Mouse (Mus musculus) kidney, postnatal 25 days (tissue): ENCODE measurements around the gene Angptl2.
A peak's percentile ranks its signal among the peaks of the same experiment; 100 is the strongest.

ENCODE experiments used
- DNase-seq, 2 experiments: peaks; one replicate each; pipeline ENCODE4 v3.0.0; 2021; ENCODE audit warnings: mixed read lengths in 2 of 2

Angptl2 gene

DNA sequence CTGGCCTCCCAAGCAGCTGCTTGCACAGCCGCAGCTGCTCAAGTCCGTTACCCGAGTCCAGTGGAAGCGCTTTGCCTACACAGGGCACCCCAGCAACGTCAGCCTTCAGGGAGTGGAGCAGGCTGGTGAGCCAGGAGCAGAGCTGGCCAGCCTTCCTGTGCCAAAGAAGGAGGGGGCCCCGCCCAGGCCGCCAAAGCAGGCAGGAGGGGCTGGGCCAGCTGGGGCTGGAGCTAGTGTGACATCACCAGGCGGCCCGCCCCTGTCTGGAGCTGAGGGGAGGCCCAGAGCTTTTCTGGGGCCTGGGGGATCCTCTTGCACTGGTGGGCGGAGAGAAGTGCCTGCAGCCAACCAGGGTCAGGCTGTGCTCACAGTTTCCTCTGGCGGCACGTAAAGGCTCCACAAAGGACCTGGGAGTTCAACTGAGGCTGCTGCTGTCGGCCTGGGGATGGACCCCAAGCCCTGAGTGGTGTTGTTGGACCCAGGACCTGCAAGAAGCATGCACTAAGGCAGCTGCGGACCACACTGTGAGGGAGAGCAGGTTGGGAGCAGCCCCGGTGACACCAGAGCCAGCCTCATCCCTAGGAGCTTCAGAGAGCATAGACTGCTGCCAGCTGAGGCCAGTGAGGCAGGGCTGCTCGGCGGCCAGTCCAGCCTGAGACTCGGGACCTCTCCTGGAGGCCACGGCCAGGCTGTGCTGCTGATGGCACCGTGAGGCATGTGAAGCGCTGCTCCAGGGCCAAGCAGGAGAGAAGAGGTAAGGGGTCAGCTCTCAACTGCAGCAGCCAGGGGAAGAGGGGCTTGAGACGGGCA is at the start of gene Angptl2:
Gene Angptl2, plus strand, starts transcription at position 370 of the 810 bp plus-strand sequence.
- DNase-seq = peak; percentile 89 to 95

DNA sequence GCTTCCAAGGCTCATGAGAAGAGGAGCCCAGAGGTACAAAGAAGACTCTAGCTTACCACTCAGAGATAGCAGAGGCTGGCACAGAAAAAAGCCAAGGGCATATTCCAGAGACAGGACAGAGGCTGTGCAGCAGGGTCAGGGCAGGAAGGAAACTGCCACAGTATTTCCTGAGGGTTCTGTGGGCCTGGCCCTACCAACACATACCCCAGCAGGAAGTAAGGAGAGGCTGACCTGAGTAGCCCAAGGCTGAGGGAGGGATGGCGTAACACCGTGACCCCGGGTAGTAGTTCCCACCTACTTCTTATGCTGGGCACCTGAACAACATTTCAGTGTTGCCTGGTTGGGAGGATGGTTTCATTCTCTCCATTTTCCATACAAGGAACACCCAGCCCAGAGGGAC is 48.8 kb upstream of the Angptl2 start:
- no peak for DNase-seq

DNA sequence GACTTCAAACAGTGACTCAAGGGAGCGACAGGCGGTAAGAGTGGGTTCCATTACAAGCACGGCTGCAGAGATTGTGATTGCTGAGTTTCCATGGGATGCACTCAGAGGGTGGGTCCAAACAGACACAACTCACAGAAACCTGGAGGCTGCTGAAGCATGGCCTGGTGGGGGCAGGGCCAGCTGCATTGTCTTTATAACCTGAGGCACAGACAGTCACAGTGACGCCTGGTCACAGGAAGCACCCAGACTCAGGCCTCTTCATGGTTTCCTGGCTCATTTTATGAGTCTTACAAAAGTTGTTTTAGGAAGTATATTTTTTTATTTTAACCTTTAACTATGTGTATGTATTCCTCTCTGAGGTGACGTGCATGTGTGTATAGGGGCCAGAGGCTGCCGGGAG is 46.4 kb upstream of the Angptl2 start:
- no peak for DNase-seq

DNA sequence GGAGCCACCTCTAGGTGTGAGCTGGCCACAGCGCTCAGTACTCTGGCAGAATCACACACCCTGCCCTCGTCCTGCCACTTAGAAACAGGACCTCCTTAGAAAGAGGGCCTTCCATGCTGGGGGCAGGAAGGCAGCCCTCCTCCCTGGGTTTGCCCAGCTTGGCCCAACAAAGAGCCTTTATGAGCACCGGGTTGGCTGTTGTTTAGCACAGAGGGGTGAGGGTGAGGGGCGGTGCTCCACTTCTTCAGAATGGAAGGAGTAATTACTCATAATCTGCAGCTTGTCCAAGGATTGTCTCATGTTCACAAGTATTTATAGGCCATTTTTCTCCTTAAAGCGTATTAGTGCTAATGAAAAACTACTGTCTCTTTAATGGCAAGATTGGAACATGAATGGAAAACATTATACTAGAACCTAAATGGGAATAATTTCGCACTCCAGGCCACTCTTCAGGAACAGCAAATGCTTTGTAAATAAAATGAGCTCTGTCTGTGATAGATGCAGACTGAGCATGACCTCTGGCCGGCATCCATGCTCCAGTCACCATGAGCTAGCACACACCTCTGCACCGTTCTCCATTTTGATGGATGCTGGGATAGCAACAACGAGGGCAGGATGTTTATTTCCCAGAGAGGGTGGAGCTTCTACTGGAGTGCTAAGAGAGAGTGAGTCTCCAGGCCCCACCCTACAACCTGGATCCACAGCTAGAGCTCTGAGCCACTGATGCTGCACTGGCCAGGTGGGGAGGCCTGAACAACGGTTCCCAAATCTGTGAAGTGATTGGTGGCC is 44.9 kb upstream of the Angptl2 start:
- DNase-seq = no peak

DNA sequence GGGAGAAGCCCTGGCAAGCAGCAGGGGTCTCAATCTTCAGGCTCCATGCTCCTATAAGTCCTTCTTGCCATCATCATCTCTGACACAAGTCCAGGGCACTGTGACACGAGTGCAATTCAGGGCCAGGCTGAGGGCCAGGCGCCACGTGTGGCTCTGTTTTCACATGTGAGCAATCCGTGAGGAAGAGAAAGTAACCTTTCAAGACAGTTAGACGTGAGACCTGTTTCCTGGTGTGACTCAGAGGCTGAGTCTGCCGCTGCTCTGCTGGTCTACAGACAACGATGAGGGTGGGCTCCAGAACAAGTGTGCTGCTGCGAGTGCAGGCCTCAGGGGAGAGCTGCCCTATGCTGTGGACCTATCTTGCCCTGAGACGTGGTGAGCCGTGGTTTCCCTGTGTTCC is 42.7 kb upstream of the Angptl2 start:
- DNase-seq = no peak

DNA sequence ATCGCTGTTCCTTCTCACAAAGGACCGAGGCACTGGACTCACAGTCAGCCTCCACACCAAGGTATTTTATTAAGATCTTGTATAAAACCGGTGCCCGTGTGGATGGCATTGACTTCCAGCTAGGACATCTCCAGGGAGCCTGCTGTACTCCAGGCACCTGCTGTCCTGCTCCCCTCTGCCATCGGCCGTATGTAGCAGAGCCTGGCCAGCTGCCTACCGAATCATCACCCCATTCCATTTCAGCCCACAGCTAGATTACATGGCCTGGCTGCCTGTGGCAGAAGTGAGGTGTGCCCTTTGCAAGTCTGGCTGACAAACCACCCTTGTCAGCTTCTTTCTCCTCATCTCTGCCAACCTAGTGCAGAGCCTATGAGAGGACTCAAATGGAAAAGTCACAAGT is 42.2 kb upstream of the Angptl2 start:
- no peak for DNase-seq

DNA sequence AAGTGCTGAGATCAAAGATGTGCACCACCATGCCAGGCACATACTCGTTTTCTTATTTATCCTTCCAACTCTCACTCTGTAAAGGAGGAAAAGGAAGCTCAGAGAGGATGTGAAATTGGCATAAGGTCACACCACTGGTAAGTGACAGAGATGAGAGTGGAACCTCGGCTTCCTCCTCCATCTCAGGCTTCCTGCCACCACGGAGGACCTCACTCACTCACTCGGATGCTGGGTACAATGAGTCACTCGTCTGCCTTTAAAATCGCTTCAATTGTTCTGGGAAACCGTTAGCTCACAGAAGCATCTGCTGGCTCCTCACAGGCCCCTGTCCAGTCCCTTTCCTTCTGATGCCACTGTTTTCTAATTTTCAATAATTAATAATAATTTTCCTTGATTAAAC is 39.4 kb upstream of the Angptl2 start:
- DNase-seq = no peak

DNA sequence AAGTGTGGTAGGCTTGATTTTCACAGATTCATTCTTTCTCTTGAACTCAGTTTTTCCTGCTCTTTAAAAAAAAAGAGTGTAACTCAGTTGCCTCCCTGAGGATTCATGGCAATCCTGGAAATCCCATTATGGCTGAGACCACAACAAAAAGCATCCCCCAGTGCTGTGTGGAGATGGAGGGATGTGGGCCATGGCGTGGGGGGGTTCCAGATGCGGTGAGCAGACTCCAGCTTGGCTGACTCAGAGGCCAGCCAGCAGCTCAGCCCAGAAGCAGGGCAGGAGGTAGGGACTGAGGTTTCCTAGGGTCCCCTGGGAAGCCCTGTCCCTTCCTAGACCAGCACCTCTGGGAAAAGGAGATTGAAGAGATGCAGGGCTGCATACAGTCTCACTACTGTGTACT is 38.9 kb upstream of the Angptl2 start:
- no peak for DNase-seq

DNA sequence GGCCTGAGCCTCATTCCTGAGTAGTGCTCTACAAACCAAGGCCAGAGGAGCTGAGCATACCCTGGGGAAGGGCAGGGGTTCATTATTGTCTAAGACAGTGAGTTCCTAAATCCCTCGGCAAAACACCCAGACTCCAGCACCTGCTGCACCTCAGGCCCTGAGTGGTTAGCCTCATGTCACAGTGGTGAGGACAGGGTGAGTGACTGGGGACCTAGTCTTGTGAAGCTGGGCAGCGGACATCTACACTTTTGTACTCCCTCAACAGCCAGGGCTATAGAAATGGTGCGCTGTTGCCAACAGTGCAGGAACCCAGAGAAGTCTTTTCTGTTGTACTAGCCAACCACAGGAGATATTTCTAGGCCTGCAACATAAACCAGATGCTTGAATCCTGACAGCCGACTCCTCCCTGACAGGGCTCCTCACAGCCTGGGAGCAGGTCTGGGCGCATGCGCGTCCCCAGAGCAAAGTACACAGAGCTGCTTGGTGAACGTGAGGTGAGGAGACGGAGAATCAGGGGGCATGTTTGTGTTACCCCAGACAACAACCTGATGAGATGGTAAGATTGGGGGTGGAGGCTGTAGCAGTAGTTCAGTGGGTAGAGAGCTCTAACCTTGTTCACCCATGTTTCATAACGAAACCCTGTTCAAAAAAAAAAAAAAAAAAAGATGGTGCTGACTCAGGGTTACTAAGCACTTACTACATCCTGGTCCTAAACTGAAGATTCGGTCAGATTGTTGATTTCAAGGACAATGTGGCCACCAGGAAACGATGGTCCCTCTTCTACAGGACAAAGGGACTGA is 38.2 kb upstream of the Angptl2 start:
- peak; percentile 69 to 89 for DNase-seq

DNA sequence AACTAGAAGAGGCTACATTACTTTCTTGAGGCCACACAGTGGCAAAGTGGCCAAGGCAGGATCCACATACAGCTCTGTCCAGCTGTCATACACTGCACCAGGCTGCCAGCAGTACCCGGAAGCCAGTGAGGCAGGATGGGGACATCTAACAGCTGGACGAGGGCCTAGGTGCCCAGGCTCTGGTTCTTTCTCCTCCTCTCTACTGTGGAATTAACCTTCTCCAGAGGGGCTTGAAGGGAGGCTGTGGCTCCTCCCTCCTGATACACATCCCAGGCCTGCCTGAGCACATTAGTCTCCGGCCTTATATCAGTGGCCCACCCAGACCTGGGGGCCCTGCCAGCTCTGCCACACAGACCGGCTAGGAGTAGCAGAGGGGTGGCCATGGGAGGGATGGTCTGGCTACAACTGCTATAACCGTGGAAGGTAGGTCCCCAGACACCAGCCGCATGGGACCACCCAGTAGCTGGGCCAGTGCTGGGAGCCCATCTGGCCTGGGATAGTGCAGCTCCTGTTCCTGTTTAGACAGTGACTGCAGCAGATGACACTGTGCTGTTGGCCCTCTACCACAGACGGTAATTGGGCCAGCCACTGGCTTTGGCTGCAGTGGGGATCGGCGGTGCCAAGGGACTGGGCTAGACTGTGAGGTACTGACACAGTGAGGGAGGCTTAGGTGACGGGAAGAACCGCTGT is 37.5 kb upstream of the Angptl2 start:
- no peak for DNase-seq

DNA sequence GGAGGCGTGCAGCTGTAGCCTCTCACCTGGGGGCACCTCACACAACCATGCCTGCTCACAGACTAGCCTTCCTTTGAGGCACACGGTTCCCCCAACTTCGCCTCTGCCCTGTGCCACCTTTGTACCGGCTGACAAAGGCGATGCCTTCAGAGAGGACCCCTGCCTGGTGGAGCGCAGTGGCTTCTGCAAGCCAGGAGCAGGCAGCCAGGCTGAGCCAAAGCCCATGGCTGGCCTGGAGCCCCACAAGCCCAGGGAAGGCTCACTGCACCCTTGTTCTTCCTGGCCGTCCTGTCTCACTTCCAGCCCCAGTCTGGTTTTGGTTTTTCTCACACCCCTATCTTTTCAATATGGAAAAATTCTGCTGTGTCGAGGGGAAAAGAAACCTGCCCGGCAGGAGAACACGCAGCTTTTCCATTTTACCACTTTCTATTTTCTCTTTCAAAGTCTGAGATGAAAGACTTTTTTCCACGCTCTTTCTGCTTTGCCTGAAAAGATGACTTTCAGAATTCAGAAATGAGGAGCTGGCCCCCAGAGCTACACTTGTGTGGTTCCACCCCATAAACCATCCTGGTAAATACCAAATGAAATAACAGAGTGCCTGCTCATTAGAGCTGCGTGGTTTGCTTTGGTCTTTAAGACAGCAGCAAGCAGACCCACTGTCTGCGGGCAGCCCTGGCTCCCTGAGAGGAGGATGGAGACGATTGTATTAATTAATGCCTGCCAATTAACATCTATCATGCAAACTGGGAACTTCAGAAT is 36.5 kb upstream of the Angptl2 start:
- DNase-seq = no peak

DNA sequence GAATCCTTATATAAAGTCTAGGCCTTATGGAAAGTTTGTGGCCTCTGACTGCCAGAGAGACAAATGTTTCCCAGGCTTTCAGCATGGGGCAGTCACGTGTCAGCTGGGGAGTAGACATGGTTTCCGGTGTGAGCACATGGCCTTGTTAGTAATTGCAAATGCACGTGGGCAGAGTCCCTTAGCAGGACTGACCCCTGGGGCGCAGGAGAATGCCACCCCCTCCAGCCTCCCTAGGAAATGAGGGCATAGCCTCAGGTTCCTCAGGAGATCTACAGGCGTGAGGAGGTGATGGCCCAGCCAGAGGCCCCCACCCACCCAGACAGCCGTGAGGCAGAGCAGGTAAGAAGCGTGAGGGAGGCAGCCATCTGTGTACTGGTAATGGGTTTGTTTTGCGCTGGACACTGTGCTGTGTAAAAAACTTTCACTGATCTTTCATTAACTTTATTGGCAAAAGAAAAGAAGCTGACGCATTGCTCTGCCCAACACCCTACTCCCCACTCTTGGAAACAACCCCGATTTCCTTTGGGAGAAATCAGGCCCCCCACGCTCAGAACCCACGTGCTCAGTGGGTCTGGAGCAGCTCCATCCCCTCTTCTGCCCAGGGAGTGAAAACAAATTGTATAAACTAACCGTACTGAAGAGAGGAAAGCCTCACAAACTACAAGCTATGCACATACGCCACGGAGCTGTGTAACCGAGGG is 35.8 kb upstream of the Angptl2 start:
- DNase-seq = peak; percentile 80 to 93

DNA sequence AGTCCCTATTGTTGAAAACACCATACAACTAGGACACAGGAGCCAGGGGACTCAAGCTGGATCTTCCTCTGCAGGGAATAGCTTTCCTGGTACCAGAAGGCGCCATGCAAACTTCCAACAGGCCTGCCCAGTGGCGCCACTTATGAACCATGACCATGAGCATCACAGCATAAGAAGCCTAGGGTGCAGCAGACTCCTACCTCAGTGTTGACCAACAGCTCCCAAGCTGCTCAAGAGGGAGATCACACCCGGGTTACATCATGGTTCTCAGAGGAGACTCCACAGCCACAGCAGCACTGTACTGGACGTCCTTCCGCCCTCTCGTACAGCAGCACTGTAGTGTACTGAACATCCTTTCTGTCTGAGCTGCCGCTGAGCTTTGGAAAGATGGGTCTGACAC is 32.5 kb upstream of the Angptl2 start:
- no peak for DNase-seq

DNA sequence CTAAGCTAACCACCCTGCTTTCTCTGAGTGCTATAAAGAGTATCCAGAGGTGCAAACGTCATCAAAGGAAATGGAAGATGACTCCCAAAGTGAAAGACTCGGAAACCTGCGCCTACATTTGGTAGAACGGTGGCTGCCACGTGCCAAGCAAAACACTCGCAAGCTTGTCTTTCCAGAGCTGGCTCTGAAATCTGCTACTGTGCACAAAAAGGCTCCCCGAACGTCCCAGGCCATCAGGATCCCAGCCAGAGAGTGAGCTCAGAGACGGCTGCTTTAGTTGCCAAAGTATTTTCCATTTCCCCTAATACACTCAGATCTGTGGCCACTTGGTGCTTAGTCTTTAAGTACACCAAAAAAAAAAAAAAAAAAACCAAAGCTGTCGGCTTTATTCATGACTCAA is 31.2 kb upstream of the Angptl2 start:
- peak in 1 of 2 experiments; percentile 61 for DNase-seq

DNA sequence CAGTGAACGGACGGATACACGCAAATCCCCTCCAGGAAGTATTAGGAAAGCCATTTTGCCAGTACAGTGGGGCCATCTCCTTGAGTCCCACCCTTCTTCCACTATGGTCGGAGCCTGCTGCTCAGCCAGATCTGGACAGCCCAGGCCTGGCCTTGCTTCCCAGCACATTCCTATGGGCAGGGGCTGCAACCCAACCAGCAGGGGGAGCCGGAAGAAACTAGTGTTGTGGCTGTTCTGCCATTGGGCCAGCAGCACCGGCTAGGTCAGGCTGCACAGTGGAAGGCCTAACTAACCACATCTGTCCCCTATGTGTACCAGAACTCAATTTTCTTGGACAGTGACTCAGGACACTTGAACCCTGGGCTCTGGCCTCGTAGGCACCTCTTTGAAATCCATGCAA is 30.6 kb upstream of the Angptl2 start:
- DNase-seq = peak; percentile 79 to 81

DNA sequence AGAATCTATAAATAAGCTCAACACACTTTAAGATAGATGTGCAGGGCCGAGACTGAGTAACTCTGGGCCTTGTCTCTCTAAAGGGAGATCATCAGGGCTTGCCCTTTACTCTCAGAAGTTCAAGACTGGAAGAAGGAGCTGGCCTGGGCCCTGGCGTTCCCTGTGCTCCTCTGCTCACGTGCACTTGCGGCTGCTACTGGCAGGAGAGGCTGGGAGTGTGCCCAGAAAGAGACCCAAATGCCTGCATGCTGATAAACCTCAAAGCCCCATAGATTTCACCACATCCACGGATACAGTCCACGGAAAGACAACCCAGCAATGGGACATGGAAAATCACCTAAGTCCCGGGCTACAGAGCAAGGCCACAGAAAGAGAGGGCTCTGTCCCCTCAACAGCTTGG is 29.4 kb upstream of the Angptl2 start:
- peak; percentile 34 to 70 for DNase-seq

DNA sequence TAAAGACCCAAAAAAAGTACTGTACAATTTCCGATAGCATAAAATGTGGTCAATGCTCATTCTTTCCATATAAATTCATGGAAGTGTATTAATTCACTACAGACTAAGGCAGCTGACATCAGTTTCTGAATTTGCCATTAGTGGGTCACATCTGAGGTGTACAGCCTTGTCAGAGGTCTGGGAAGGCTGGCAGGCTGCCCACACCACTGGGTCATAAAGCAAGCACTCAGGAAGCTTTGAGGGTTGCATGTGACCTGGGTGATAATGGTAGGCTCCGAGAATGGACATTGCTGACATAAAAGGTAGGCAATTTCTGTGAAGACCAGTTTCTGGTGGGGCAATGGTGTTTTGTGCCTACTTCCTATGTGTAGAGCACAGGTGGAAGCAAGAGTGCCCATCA is 28.0 kb upstream of the Angptl2 start:
- peak; percentile 70 to 80 for DNase-seq

DNA sequence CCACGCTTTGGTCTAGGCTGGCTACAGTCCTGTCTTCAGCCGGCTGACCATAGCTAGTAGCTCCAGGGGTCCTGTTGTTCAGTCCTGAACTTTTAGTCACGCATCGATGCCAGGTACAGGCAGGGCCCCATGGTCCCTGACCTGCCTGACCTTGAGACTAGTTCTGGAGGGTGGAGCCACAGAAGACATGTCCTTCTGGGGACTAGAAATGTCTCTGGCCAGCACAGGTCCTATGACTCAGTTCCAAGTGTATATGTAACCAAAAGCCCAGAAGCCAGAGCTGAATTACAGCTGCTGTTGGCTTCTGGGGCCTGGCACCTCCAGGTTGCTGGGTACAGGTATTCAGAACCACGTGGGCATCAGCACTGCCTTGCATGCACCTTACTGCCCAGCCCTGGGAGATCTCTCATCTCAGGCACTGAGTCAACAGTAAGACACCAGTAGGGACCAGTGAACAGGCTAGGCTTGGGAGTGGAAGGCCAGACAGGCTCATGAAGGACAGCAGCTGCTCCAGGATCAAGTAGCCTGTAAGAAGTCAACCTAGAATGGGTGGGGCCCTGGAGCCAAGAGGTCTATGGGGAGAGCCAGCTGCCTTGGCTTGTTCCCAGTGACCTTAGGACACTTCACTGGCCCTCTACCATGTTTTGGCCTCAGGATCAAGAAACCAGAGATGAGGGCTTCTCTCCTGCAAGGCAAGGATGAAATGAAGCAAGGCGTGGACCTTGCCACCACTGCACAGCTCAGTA is 26.8 kb upstream of the Angptl2 start:
- DNase-seq = peak; percentile 42 to 87

DNA sequence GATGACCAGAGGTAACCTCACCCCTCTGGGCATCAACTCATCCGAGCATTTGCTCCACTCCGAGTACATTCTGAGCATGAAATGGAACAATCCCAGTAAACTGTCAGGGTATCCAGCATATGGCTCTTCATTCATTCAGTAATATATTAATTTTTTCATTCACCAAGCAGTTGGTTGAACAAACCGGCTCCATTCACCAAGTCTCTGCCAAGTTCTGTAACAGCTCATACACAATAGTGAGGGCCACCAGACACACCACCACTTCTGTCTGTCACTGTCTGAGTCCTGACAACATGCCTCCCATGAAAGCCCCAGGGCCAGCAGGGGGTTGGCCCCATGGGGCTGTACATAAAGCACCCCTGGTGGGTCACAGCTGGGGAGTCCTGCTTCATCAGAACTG is 25.9 kb upstream of the Angptl2 start:
- DNase-seq = no peak

DNA sequence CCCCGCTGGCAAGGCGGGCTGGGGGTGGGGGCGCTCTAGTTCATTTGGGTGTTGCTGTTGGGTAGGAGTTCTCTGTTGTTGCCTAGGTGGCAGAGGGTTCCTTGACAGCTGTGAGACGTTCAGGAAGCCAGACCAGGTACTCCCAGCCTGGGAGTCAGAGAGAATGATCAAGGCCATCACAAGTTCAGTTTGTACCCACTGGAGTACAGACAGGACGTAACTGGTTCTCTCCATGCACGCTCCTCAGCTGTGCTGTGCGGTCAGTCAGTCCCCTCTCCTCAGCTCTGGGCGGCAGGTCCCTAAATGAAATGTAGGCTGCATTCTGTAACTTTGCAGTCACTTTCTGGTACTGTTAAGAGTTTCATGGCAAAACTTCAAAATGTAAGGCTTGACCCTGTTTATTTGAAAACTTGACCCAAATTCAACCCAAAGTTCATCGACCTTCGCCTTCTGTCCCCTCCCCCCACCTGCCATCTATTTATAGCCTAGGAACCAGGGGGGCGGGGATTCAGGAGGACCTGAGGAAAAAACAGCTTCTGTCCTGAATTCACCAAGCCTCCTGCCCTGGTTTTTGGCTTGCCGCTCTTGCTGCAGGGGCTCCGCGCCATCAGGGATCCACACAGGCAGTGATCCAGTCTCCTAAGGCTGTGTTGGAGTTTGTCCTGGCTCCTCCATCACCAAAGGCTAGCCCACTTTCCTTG is 15.4 kb upstream of the Angptl2 start:
- peak; percentile 81 to 82 for DNase-seq
